Mouse (Mus musculus): ENCODE results near the gene Skida1. TPM values are rescaled to one million over a fixed set of nuclear protein-coding genes. Genes with fewer than 3 reads are reported as not detected.
"Not testable (repeated sequence)": the region's sequence is repeated elsewhere in the genome, so short reads cannot be mapped to it uniquely, and the experiment has no call there.

The Skida1 gene
- polyA plus RNA-seq (2015; fragmentation: Nextera tagmentation; extraction: Ambion mirVana): 8.8 and 9.2 TPM in 2 replicates

GRCm38 (mm10) chr2:18048453-18049075, at the start of gene Skida1:
Skida1 (minus strand) TSS chr2:18049051.
- peak within 1 kb of the TSS; percentile 100 for H3K27ac ChIP-seq (ENCODE audit: low read length)
- under 1% methylated on average over 17 of the region's 17 CpGs for WGBS
- no peaks in the 10 kb centered on the region for H3K9me3 ChIP-seq (ENCODE audit: low read length)

DNA sequence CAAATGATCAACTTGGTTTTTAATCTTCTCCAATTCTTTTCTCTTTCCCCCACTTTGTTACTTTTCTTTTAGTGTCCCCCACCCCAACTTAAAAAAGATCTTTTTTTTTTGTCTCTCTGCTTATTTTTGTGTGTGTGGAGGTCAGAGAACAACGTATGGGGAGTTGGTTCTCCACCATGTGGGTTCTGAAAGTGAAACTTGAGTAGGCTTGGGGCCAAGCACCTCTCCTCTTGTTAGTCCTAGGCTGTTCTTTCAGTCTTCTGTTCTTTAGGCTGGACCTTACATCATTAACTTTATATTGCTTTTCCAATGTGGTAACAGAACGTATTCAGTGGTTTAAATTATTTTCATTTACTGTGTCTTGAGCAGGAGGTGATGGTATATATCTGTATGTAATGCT, 47.0 kb upstream of the Skida1 start:
- Histone ChIP-seq H3K4me3 (ENCODE audit: low read length) (no peak overlapping the region), H3K27me3 (ENCODE audit: insufficient read depth, low read length) (no peaks in the 10 kb centered on the region), H3K27ac (ENCODE audit: low read length) (no peak overlapping the region), H3K9me3 (ENCODE audit: low read length) (peaks cover 6% of the 10 kb centered on the region; the same call in 1 of the 2 replicates), H3K36me3 (ENCODE audit: insufficient read depth, low read length) (peaks cover 29% of the 10 kb centered on the region), H3K9ac (replicated peaks; ENCODE audit: low read length) (no peak overlapping the region), H3K4me1 (ENCODE audit: insufficient read depth, low read length) (no peaks in the 10 kb centered on the region), H3K4me2 (replicated peaks; ENCODE audit: low read depth, low read length) (no peak overlapping the region)
- ATAC-seq (ENCODE audit: low FRiP score, low TSS enrichment): no peak
- 37% methylated on average over 2 of the region's 2 CpGs for WGBS

More at GRCm38 (mm10) chr2:18048453-18049075, at the start of gene Skida1:
- Histone ChIP-seq H3K9ac (replicated peaks; ENCODE audit: low read length) (peak within 1 kb of the TSS; percentile 99), H3K4me2 (replicated peaks; ENCODE audit: low read depth, low read length) (peak within 1 kb of the TSS; percentile 73), H3K36me3 (ENCODE audit: insufficient read depth, low read length) (no peaks in the 10 kb centered on the region), H3K27me3 (ENCODE audit: insufficient read depth, low read length) (no peaks in the 10 kb centered on the region), H3K4me3 (ENCODE audit: low read length) (peak within 1 kb of the TSS; percentile 94), H3K4me1 (ENCODE audit: insufficient read depth, low read length) (peaks cover 43% of the 10 kb centered on the region)
- peak; percentile 46; the same call in 1 of the 2 replicates for ATAC-seq (ENCODE audit: low FRiP score, low TSS enrichment)

- Histone ChIP-seq H3K4me1 (ENCODE audit: insufficient read depth, low read length) (no peaks in the 10 kb centered on the region), H3K27ac (ENCODE audit: low read length) (no peak overlapping the region), H3K4me3 (ENCODE audit: low read length) (no peak overlapping the region), H3K27me3 (ENCODE audit: insufficient read depth, low read length) (no peaks in the 10 kb centered on the region), H3K9me3 (ENCODE audit: low read length) (no peaks in the 10 kb centered on the region), H3K36me3 (ENCODE audit: insufficient read depth, low read length) (peaks cover 24% of the 10 kb centered on the region), H3K4me2 (replicated peaks; ENCODE audit: low read depth, low read length) (no peak overlapping the region), H3K9ac (replicated peaks; ENCODE audit: low read length) (no peak overlapping the region)
- ATAC-seq (ENCODE audit: low FRiP score, low TSS enrichment): no peak
These were observed 45.5 kb upstream of the Skida1 start for GRCm38 (mm10) chr2:18094319-18094718.

GRCm38 (mm10) chr2:18093858-18094257, 45.0 kb upstream of the Skida1 start:
- Histone ChIP-seq H3K9ac (replicated peaks; ENCODE audit: low read length) (no peak overlapping the region), H3K36me3 (ENCODE audit: insufficient read depth, low read length) (peaks cover 24% of the 10 kb centered on the region), H3K27me3 (ENCODE audit: insufficient read depth, low read length) (no peaks in the 10 kb centered on the region), H3K27ac (ENCODE audit: low read length) (no peak overlapping the region), H3K9me3 (ENCODE audit: low read length) (no peaks in the 10 kb centered on the region), H3K4me2 (replicated peaks; ENCODE audit: low read depth, low read length) (no peak overlapping the region), H3K4me1 (ENCODE audit: insufficient read depth, low read length) (no peaks in the 10 kb centered on the region), H3K4me3 (ENCODE audit: low read length) (no peak overlapping the region)
- WGBS: 90% methylated on average over 1 of the region's 1 CpGs
- ATAC-seq (ENCODE audit: low FRiP score, low TSS enrichment): no peak

DNA sequence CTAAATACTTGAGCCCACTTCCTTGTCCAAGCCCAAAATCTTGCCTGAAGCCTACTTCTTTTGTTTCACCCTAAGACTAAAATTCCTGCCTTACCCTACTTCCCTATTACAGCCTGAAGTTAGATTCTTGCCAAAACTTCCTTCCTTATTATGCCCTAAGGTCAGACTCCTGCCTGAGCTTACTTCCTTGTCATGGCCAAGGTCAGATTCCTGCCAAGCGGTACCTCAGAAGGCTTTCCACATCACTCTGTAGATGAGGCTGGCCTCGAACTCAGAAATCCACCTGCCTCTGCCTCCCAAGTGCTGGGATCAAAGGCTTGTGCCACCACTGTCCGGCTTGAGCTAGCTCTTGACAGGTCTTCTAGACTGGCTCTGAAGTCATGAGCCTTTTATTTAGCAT, 38.8 kb upstream of the Skida1 start:
- H3K9ac ChIP-seq (replicated peaks; ENCODE audit: low read length); H3K4me2 ChIP-seq (replicated peaks; ENCODE audit: low read depth, low read length); H3K4me3 ChIP-seq (ENCODE audit: low read length); H3K4me1 ChIP-seq (ENCODE audit: insufficient read depth, low read length); H3K27ac ChIP-seq (ENCODE audit: low read length); ATAC-seq (ENCODE audit: low FRiP score, low TSS enrichment); H3K9me3 ChIP-seq (ENCODE audit: low read length); H3K27me3 ChIP-seq (ENCODE audit: insufficient read depth, low read length): not testable (repeated sequence)
- 91% methylated on average over 3 of the region's 3 CpGs for WGBS
- H3K36me3 ChIP-seq (ENCODE audit: insufficient read depth, low read length): peaks cover 43% of the 10 kb centered on the region

- no peak overlapping the region for H3K9ac ChIP-seq (replicated peaks; ENCODE audit: low read length)
- no peaks in the 10 kb centered on the region for H3K27me3 ChIP-seq (ENCODE audit: insufficient read depth, low read length)
- H3K4me1 ChIP-seq (ENCODE audit: insufficient read depth, low read length): no peaks in the 10 kb centered on the region; the same call in 1 of the 2 replicates
- WGBS: 85% methylated on average over 2 of the region's 2 CpGs
- no peak overlapping the region for H3K27ac ChIP-seq (ENCODE audit: low read length)
- no peak overlapping the region for H3K4me3 ChIP-seq (ENCODE audit: low read length)
- no peak overlapping the region for H3K4me2 ChIP-seq (replicated peaks; ENCODE audit: low read depth, low read length)
- peak; percentile 61; the same call in 1 of the 2 replicates for ATAC-seq (ENCODE audit: low FRiP score, low TSS enrichment)
- H3K9me3 ChIP-seq (ENCODE audit: low read length): no peaks in the 10 kb centered on the region
- H3K36me3 ChIP-seq (ENCODE audit: insufficient read depth, low read length): peaks cover 45% of the 10 kb centered on the region
These were observed 31.5 kb upstream of the Skida1 start for GRCm38 (mm10) chr2:18080182-18080860.

- H3K4me3 ChIP-seq (ENCODE audit: low read length): no peak overlapping the region
- no peak overlapping the region for H3K4me2 ChIP-seq (replicated peaks; ENCODE audit: low read depth, low read length)
- H3K36me3 ChIP-seq (ENCODE audit: insufficient read depth, low read length): peaks cover 25% of the 10 kb centered on the region
- ATAC-seq (ENCODE audit: low FRiP score, low TSS enrichment): peak; percentile 57; the same call in 1 of the 2 replicates
- no peak overlapping the region for H3K9ac ChIP-seq (replicated peaks; ENCODE audit: low read length)
- peaks cover 4% of the 10 kb centered on the region; the same call in 1 of the 2 replicates for H3K4me1 ChIP-seq (ENCODE audit: insufficient read depth, low read length)
- no peaks in the 10 kb centered on the region for H3K9me3 ChIP-seq (ENCODE audit: low read length)
- WGBS: 77% methylated on average over 2 of the region's 2 CpGs
- no peak overlapping the region for H3K27ac ChIP-seq (ENCODE audit: low read length)
- H3K27me3 ChIP-seq (ENCODE audit: insufficient read depth, low read length): no peaks in the 10 kb centered on the region
These were observed 23.1 kb upstream of the Skida1 start for GRCm38 (mm10) chr2:18071947-18072346.

- H3K4me1 ChIP-seq (ENCODE audit: insufficient read depth, low read length): peaks cover 15% of the 10 kb centered on the region
- no peak overlapping the region for H3K4me2 ChIP-seq (replicated peaks; ENCODE audit: low read depth, low read length)
- no peak overlapping the region for H3K9ac ChIP-seq (replicated peaks; ENCODE audit: low read length)
- WGBS: 86% methylated on average over 4 of the region's 4 CpGs
- H3K27me3 ChIP-seq (ENCODE audit: insufficient read depth, low read length): no peaks in the 10 kb centered on the region
- ATAC-seq (ENCODE audit: low FRiP score, low TSS enrichment): no peak
- 0 out of 2 replicates have a peak, but pooled peaks cover 12% of the 10 kb centered on the region for H3K36me3 ChIP-seq (ENCODE audit: insufficient read depth, low read length)
- no peaks in the 10 kb centered on the region for H3K9me3 ChIP-seq (ENCODE audit: low read length)
- H3K4me3 ChIP-seq (ENCODE audit: low read length): no peak overlapping the region
- peak overlapping the region; percentile 43; the same call in 1 of the 2 replicates for H3K27ac ChIP-seq (ENCODE audit: low read length)
These were observed 19.4 kb upstream of the Skida1 start for GRCm38 (mm10) chr2:18068071-18068796.

GRCm38 (mm10) chr2:18066436-18066835, 17.6 kb upstream of the Skida1 start:
- Histone ChIP-seq H3K4me3 (ENCODE audit: low read length) (peak overlapping the region; percentile 80), H3K27me3 (ENCODE audit: insufficient read depth, low read length) (no peaks in the 10 kb centered on the region), H3K4me1 (ENCODE audit: insufficient read depth, low read length) (peaks cover 15% of the 10 kb centered on the region), H3K36me3 (ENCODE audit: insufficient read depth, low read length) (0 out of 2 replicates have a peak, but pooled peaks cover 3% of the 10 kb centered on the region), H3K9me3 (ENCODE audit: low read length) (no peaks in the 10 kb centered on the region), H3K27ac (ENCODE audit: low read length) (no peak overlapping the region), H3K4me2 (replicated peaks; ENCODE audit: low read depth, low read length) (peak overlapping the region; percentile 86), H3K9ac (replicated peaks; ENCODE audit: low read length) (peak overlapping the region; percentile 99; the same call in 1 of the 2 replicates)
- ATAC-seq (ENCODE audit: low FRiP score, low TSS enrichment): no peak
